Mouse (Mus musculus) forebrain, embryonic 16.5 days (tissue): ENCODE results near the gene Plekhh3. TPM values are rescaled to one million over a fixed set of nuclear protein-coding genes. Genes with fewer than 3 reads are reported as not detected.
A peak's percentile ranks its signal among the peaks of the same experiment; 100 is the strongest.

ENCODE experiments used
- ATAC-seq: fragments of 200-750 bp; cut with Nextera tagmentation; 2 replicates; pipeline ENCODE4 v1.8.0; 2017; ENCODE audit warnings: mild to moderate bottlenecking, moderate library complexity
- H3K27ac ChIP-seq: fragments of 300-500 bp; sonication (generic); 2 replicates; pipeline ENCODE4 v1.5.1; 2014; ENCODE audit warnings: low read length, control low read depth
- H3K27me3 ChIP-seq: fragments of 300-500 bp; sonication (generic); replicated peaks from 2 replicates; pipeline ENCODE4 v1.6.1; 2014; ENCODE audit warnings: low read length; ENCODE audit not compliant: control insufficient read depth, insufficient read depth
- H3K36me3 ChIP-seq: fragments of 300-500 bp; sonication (generic); 2 replicates; pipeline ENCODE4 v1.6.1; 2014; ENCODE audit not compliant: control insufficient read depth, insufficient read depth
- H3K4me1 ChIP-seq: fragments of 300-500 bp; sonication (generic); replicated peaks from 2 replicates; pipeline ENCODE4 v1.6.1; 2014; ENCODE audit warnings: low read length; ENCODE audit not compliant: control insufficient read depth, insufficient read depth
- H3K4me2 ChIP-seq: fragments of 300-500 bp; sonication (generic); 2 replicates; pipeline ENCODE4 v1.6.1; 2014; ENCODE audit warnings: mild to moderate bottlenecking, low read length, control low read depth
- H3K4me3 ChIP-seq: fragments of 300-500 bp; sonication (generic); replicated peaks from 2 replicates; pipeline ENCODE4 v1.5.1; 2014; ENCODE audit warnings: mild to moderate bottlenecking, low read length, control low read depth
- H3K9ac ChIP-seq: fragments of 300-500 bp; sonication (generic); replicated peaks from 2 replicates; pipeline ENCODE4 v1.6.1; 2014; ENCODE audit warnings: low read depth, low read length, control low read depth
- H3K9me3 ChIP-seq: fragments of 300-500 bp; sonication (generic); 2 replicates; pipeline ENCODE4 v1.6.1; 2016; ENCODE audit warnings: low read length; ENCODE audit not compliant: control insufficient read depth
- WGBS: fragments of 180-500 bp; shearing (Covaris S2); extraction: QIAGEN DNeasy Blood & Tissue Kit; methylation state at CpG from one replicate; pipeline ENCODE4 v1.1.7; 2014; 5-methylcytosine and 5-hydroxymethylcytosine counted together
- polyA plus RNA-seq: library from polyadenylated mRNA; unstranded; fragments of >200 nt; fragmentation: Nextera tagmentation; extraction: Ambion mirVana; gene quantifications from 2 replicates; pipeline ENCODE4 v1.2.1, GENCODE M21; 2015

Gene Plekhh3
- polyA plus RNA-seq, 1 experiment from 2014 or later, result 4.8 TPM

- Histone ChIP-seq H3K4me1 (peaks cover 4% of the 10 kb centered on the region), H3K9ac (no peak overlapping the region), H3K4me2 (no peak overlapping the region), H3K9me3 (no peaks in the 10 kb centered on the region), H3K27me3 (no peaks in the 10 kb centered on the region), H3K27ac (no peak overlapping the region), H3K36me3 (no peaks in the 10 kb centered on the region), H3K4me3 (no peak overlapping the region)
- no peak for ATAC-seq
- WGBS, result 77% methylated on average over 10 of the region's 10 CpGs
Observed at GRCm38 (mm10) chr11:101148751-101149150, 22.4 kb downstream of the Plekhh3 start.

DNA sequence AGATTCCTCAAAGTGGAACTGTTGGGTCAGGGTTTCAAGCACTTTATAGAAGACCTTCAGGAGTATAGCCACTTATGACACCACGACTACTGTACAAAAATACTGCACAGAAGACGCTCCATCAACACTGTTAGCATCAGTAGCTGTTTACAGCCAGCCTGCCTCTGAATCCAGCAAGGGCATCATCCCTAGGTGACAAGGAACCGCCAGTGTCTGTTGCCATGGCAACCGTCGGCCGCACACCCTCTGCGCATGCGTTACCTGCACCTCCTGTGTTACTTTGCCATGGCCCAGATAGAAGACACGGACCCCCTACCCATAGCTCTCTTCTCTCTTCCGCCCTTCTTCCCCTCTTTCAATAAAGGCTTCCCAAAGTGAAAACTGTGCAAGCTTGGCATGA, 24.8 kb downstream of the Plekhh3 start:
- Histone ChIP-seq H3K4me3 (no peak overlapping the region), H3K4me1 (peaks cover 8% of the 10 kb centered on the region), H3K27ac (peak overlapping the region; percentile 29; the same call in 1 of the 2 replicates), H3K36me3 (no peaks in the 10 kb centered on the region), H3K9me3 (no peaks in the 10 kb centered on the region), H3K4me2 (no peak overlapping the region), H3K9ac (no peak overlapping the region), H3K27me3 (no peaks in the 10 kb centered on the region)
- 0 out of 2 replicates have a peak, but pooled peaks have one; percentile 31 for ATAC-seq
- WGBS, result 23% methylated on average over 10 of the region's 10 CpGs

DNA sequence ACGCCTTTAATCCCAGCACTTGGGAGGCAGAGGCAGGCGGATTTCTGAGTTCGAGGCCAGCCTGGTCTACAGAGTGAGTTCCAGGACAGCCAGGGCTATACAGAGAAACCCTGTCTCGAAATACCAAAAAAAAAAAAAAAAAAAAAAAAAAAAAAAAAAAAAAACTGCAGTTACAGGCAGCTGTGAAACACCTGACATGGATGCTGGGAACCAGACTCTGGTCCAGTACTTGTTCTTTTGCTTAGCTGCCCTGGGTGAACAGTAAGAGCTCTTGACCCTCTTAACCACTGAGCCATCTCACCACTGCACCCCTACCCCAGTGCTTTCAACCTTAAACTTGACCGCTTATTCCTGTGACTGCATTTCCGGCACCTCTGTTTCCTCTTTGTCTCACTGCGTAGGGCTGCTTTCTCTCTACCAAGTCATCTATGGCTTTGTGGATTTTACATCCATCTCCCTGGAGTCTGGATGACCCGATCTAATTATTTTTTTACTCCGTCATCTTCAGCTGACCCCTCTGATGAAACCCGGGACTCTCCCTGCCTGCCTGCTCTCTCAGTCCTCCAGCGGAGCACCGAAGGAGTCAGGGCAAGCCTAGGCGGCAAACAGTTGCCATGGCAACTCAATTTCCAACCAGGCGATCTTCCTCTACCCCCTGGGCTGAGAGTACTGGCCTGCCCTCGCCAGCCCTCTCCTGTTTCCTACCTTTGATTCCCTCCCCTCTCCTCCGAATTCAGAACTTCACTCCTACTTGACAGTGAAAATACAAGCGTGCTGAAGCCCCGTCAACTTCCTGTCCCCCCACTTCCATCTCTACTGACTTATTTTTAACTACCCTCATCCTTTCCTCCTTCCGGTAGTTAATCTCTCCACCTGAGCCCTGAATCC, 27.6 kb downstream of the Plekhh3 start:
- Histone ChIP-seq H3K4me3 (peak overlapping the region; percentile 30), H3K27ac (no peak overlapping the region), H3K4me2 (peak overlapping the region; percentile 42), H3K9ac (peak overlapping the region; percentile 28; the same call in 1 of the 2 replicates), H3K9me3 (no peaks in the 10 kb centered on the region), H3K27me3 (no peaks in the 10 kb centered on the region), H3K36me3 (no peaks in the 10 kb centered on the region), H3K4me1 (peaks cover 10% of the 10 kb centered on the region)
- WGBS, result 25% methylated on average over 19 of the region's 19 CpGs
- ATAC-seq, result peak; percentile 56; the same call in 1 of the 2 replicates

- no peak for ATAC-seq
- no peaks in the 10 kb centered on the region for H3K9me3 ChIP-seq
- H3K4me1 ChIP-seq, result peaks cover 10% of the 10 kb centered on the region
- no peak overlapping the region for H3K4me2 ChIP-seq
- H3K27me3 ChIP-seq, result no peaks in the 10 kb centered on the region
- no peaks in the 10 kb centered on the region for H3K36me3 ChIP-seq
- H3K4me3 ChIP-seq, result no peak overlapping the region
- H3K27ac ChIP-seq, result no peak overlapping the region
- 92% methylated on average over 10 of the region's 10 CpGs for WGBS
- no peak overlapping the region for H3K9ac ChIP-seq
Observed at GRCm38 (mm10) chr11:101142215-101142967, 28.8 kb downstream of the Plekhh3 start.

DNA sequence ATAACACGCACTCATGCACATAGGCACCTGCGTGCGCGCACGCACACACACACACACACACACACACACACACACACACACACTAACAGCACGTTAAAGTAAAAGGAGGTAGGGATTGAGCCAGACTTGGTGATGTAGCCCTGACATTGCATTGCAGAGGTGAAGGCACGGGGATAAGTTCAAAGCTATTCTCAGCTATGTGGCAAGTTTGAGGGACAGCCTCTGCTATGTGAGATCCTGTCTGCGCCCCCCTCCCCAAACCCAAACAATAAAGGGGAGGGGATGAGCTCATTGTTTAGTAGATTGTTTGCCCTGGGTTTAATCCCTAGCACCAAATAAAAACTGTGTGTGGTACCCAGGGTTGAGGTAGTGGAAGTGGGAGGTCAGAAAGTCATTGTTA, 30.1 kb downstream of the Plekhh3 start:
- Histone ChIP-seq H3K9ac (no peak overlapping the region), H3K4me2 (no peak overlapping the region), H3K4me1 (peaks cover 10% of the 10 kb centered on the region), H3K27me3 (no peaks in the 10 kb centered on the region), H3K4me3 (no peak overlapping the region), H3K36me3 (no peaks in the 10 kb centered on the region), H3K27ac (no peak overlapping the region; the same call in 1 of the 2 replicates), H3K9me3 (no peaks in the 10 kb centered on the region)
- ATAC-seq, result no peak
- 63% methylated on average over 8 of the region's 8 CpGs for WGBS

GRCm38 (mm10) chr11:101140164-101140819, 30.9 kb downstream of the Plekhh3 start:
- H3K9me3 ChIP-seq, result no peaks in the 10 kb centered on the region
- peaks cover 10% of the 10 kb centered on the region for H3K4me1 ChIP-seq
- H3K4me3 ChIP-seq, result peak overlapping the region; percentile 43
- peak overlapping the region; percentile 61 for H3K4me2 ChIP-seq
- H3K27me3 ChIP-seq, result no peaks in the 10 kb centered on the region
- 15% methylated on average over 25 of the region's 27 CpGs for WGBS
- H3K9ac ChIP-seq, result peak overlapping the region; percentile 62
- ATAC-seq, result peak; percentile 82
- peak overlapping the region; percentile 56 for H3K27ac ChIP-seq
- no peaks in the 10 kb centered on the region for H3K36me3 ChIP-seq

- ATAC-seq, result no peak
- Histone ChIP-seq H3K27ac (no peak overlapping the region), H3K9me3 (no peaks in the 10 kb centered on the region), H3K9ac (peak overlapping the region; percentile 29; the same call in 1 of the 2 replicates), H3K27me3 (no peaks in the 10 kb centered on the region), H3K4me3 (no peak overlapping the region), H3K4me2 (peak overlapping the region; percentile 29), H3K36me3 (no peaks in the 10 kb centered on the region), H3K4me1 (peaks cover 8% of the 10 kb centered on the region)
- WGBS, result 22% methylated on average over 15 of the region's 15 CpGs
Observed at GRCm38 (mm10) chr11:101138536-101139181, 32.5 kb downstream of the Plekhh3 start.

DNA sequence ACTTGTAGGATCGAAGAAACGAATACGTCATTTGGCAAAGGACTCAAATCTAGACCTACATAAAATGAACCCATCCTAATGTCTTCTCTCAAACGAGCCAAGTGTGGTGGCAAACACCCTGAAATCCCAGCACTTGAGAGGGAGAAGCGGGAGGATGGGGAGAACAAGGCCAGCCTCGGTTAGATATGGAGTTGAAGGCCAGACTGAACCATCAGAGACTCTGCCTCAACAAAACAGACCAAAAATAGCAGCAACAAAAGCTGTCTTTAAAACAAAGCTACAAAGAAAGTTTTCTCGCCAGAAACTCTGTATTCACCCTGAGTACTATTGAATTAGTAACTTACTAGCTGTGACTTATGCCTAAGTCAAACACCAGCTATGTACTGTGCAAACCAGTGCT, 34.2 kb downstream of the Plekhh3 start:
- Histone ChIP-seq H3K27ac (no peak overlapping the region), H3K9ac (no peak overlapping the region), H3K4me2 (no peak overlapping the region), H3K27me3 (no peaks in the 10 kb centered on the region), H3K36me3 (no peaks in the 10 kb centered on the region), H3K4me3 (no peak overlapping the region), H3K4me1 (peaks cover 6% of the 10 kb centered on the region), H3K9me3 (no peaks in the 10 kb centered on the region)
- ATAC-seq, result no peak
- WGBS, result 78% methylated on average over 7 of the region's 7 CpGs
